Mouse (Mus musculus) thymus, adult 2 months (tissue): ENCODE data around the gene Tfr2.

ENCODE experiments used
- CTCF ChIP-seq: fragments of 200-500 bp; IDR thresholded peaks from 2 replicates; pipeline ENCODE4 v1.5.1; 2012; ENCODE audit warnings: mild to moderate bottlenecking, control low read depth, low read length, moderate library complexity, borderline replicate concordance; ENCODE audit not compliant: control insufficient read depth, poor library complexity, insufficient read depth; ENCODE audit errors: extremely low read depth
- POLR2A ChIP-seq: fragments of 200-500 bp; IDR thresholded peaks from 2 replicates; pipeline ENCODE4 v1.6.1; 2012; ENCODE audit warnings: mild to moderate bottlenecking, low read length, control low read depth, moderate library complexity; ENCODE audit not compliant: control insufficient read depth, poor library complexity, insufficient read depth; ENCODE audit errors: extremely low read depth

DNA sequence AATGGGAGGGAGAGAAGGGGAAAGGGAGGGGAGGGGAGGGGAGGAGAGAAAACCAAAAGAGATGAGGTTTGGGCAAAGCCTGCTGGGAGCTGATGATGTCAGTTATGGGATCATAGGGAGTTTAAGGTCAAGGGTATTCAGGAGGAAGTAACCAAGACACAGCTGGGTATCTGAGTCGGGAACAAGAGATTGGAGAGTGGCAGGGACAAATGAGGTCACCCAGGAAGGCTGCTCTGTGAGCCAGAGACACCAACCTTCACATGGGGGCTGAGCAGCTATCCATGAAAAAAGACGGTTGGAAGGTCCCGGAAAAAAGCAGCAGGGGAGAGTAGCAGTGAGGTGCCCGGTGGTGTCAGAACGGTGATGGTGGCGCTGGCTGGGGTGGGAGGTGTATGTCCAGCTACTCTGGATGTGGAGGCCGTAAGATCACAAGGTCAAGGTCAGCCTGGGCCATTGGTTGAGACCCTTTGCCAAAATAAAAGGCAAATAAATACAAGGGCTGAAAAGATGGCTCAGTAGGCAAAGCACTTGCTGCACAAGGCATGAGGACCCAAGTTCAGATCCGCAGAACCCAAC is 1.3 kb upstream of the Tfr2 start:
- TF ChIP-seq CTCF (no peak), POLR2A (no peak)
